Comparison of ENCODE assay signal across 9 mouse cellular contexts in genomic region chr5:125487375-125488115, GRCm38 (mm10). TPM values are rescaled to one million over a fixed set of nuclear protein-coding genes. Genes with fewer than 3 reads are reported as not detected.
DNase-seq lines count a peak whose midpoint lies in the region; ATAC-seq and TF ChIP-seq lines count a peak whose summit lies in the region.
"Had no signal": no experiment of that assay in that cellular context is flagged by ENCODE, and none has a peak within 500 bp of the region (broad histone marks: within the 10 kb centered on the region; RNA-seq: fewer than 3 reads in every experiment).

No protein-coding gene starts in this region.

- ATAC-seq in liver, embryonic 12.5 days, result no peak
- peak; percentile 46; the same call in 1 of the 2 replicates for ATAC-seq in embryonic facial prominence, embryonic 11.5 days (replicated peaks; ENCODE audit: insufficient number of reproducible peaks, low FRiP score, low TSS enrichment, low read depth)
- no peak; the same call in 1 of the 2 replicates for ATAC-seq in neural tube, embryonic 15.5 days (ENCODE audit: low FRiP score)
- no peak for ATAC-seq in activated CD4-positive, CD25-positive, alpha-beta regulatory T cell, adult 4 months
- no peak for ATAC-seq in heart, embryonic 11.5 days (replicated peaks; ENCODE audit: insufficient number of reproducible peaks, low FRiP score, low TSS enrichment)

- DNase-seq in liver, adult 2 months (ENCODE audit: extremely low read depth, low read depth, low spot score), result no peak
- DNase-seq in embryonic facial prominence, embryonic 11.5 days (ENCODE audit: low spot score), result no peak
- peak; percentile 85 to 91 for DNase-seq in kidney, adult 8-10 months
- no peak for DNase-seq in layer of hippocampus, adult 18-20 months (ENCODE audit: low spot score in 2 of 2)

- WGBS in liver, adult 2 months, result 91% methylated on average over 11 of the region's 11 CpGs
- WGBS in liver, embryonic 12.5 days (ENCODE audit: insufficient replicate concordance), result 76% methylated on average over 11 of the region's 11 CpGs
- WGBS in embryonic facial prominence, embryonic 11.5 days, result 68% methylated on average over 11 of the region's 11 CpGs
- 50% methylated on average over 11 of the region's 11 CpGs for WGBS in neural tube, embryonic 15.5 days
- 74% methylated on average over 11 of the region's 11 CpGs for WGBS in heart, embryonic 11.5 days (ENCODE audit: insufficient replicate concordance)

- peaks cover 42% of the 10 kb centered on the region for H3K36me3 ChIP-seq in liver, adult 2 months (ENCODE audit: control insufficient read depth, insufficient read depth, low read length)
- H3K36me3 ChIP-seq in liver, embryonic 12.5 days, result peaks cover 73% of the 10 kb centered on the region
- peaks cover 10% of the 10 kb centered on the region for H3K36me3 ChIP-seq in embryonic facial prominence, embryonic 11.5 days (replicated peaks; ENCODE audit: control insufficient read depth, insufficient read depth, low read depth, low read length)
- peaks cover 71% of the 10 kb centered on the region for H3K36me3 ChIP-seq in neural tube, embryonic 15.5 days
- H3K36me3 ChIP-seq in heart, embryonic 11.5 days (ENCODE audit: control insufficient read depth, insufficient read depth, low read length), result peaks cover 8% of the 10 kb centered on the region

- H3K27ac ChIP-seq in liver, adult 2 months (replicated peaks; ENCODE audit: insufficient read depth, low read depth, low read length), result peak overlapping the region; percentile 35; the same call in 1 of the 2 replicates
- H3K27ac ChIP-seq in liver, embryonic 12.5 days, result no peak overlapping the region
- H3K27ac ChIP-seq in embryonic facial prominence, embryonic 11.5 days (replicated peaks; ENCODE audit: low read depth, low read length), result no peak overlapping the region
- 0 out of 2 replicates have a peak overlapping the region, but pooled peaks have one; percentile 33 for H3K27ac ChIP-seq in neural tube, embryonic 15.5 days (replicated peaks)
- H3K27ac ChIP-seq in heart, embryonic 11.5 days (ENCODE audit: low read depth, low read length), result no peak overlapping the region
- H3K27ac ChIP-seq: limb, embryonic 15.5 days had no signal

- H3K4me3 ChIP-seq in liver, adult 2 months (ENCODE audit: insufficient read depth, low read depth, low read length), result no peak overlapping the region
- no peak overlapping the region for H3K4me3 ChIP-seq in liver, embryonic 12.5 days
- H3K4me3 ChIP-seq in embryonic facial prominence, embryonic 11.5 days (ENCODE audit: low read depth, low read length), result no peak overlapping the region
- H3K4me3 ChIP-seq in neural tube, embryonic 15.5 days (replicated peaks), result no peak overlapping the region
- no peak overlapping the region for H3K4me3 ChIP-seq in heart, embryonic 11.5 days (ENCODE audit: low read depth, low read length)
- H3K4me3 ChIP-seq: limb, embryonic 15.5 days had no signal

- no peak for TF ChIP-seq CTCF in liver, adult 2 months (IDR thresholded peaks at IDR 0.05; ENCODE audit: low read depth, low read length)

- peaks cover 36% of the 10 kb centered on the region for H3K4me1 ChIP-seq in liver, adult 2 months (ENCODE audit: control insufficient read depth, insufficient read depth, low read length)
- H3K4me1 ChIP-seq in liver, embryonic 12.5 days, result peaks cover 8% of the 10 kb centered on the region; the same call in 1 of the 2 replicates
- no peaks in the 10 kb centered on the region for H3K4me1 ChIP-seq in embryonic facial prominence, embryonic 11.5 days (ENCODE audit: control insufficient read depth, insufficient read depth, low read length)
- 0 out of 2 replicates have a peak, but pooled peaks cover 11% of the 10 kb centered on the region for H3K4me1 ChIP-seq in neural tube, embryonic 15.5 days
- no peaks in the 10 kb centered on the region for H3K4me1 ChIP-seq in heart, embryonic 11.5 days (ENCODE audit: control insufficient read depth, insufficient read depth, low read length)
- H3K4me1 ChIP-seq: limb, embryonic 15.5 days had no signal

- H3K9ac ChIP-seq in liver, adult 2 months (ENCODE audit: low read depth, low read length), result no peak overlapping the region
- no peak overlapping the region for H3K9ac ChIP-seq in liver, embryonic 12.5 days
- H3K9ac ChIP-seq in embryonic facial prominence, embryonic 11.5 days (replicated peaks; ENCODE audit: low read length), result no peak overlapping the region
- H3K9ac ChIP-seq in neural tube, embryonic 15.5 days (replicated peaks), result no peak overlapping the region
- no peak overlapping the region for H3K9ac ChIP-seq in heart, embryonic 11.5 days (ENCODE audit: low read depth, low read length)
- H3K9ac ChIP-seq: limb, embryonic 15.5 days had no signal

- H3K9me3 ChIP-seq in liver, embryonic 12.5 days (replicated peaks), result no peaks in the 10 kb centered on the region
- H3K9me3 ChIP-seq in embryonic facial prominence, embryonic 11.5 days (replicated peaks; ENCODE audit: control insufficient read depth, low read length), result no peaks in the 10 kb centered on the region
- H3K9me3 ChIP-seq in neural tube, embryonic 15.5 days (replicated peaks), result no peaks in the 10 kb centered on the region
- no peaks in the 10 kb centered on the region for H3K9me3 ChIP-seq in heart, embryonic 11.5 days (replicated peaks; ENCODE audit: control insufficient read depth, low read length)
- H3K9me3 ChIP-seq: limb, embryonic 15.5 days had no signal

- H3K4me2 ChIP-seq in liver, embryonic 12.5 days, result no peak overlapping the region
- no peak overlapping the region for H3K4me2 ChIP-seq in embryonic facial prominence, embryonic 11.5 days (ENCODE audit: low read depth, low read length)
- H3K4me2 ChIP-seq in neural tube, embryonic 15.5 days, result no peak overlapping the region
- H3K4me2 ChIP-seq in heart, embryonic 11.5 days, result no peak overlapping the region
- H3K4me2 ChIP-seq: limb, embryonic 15.5 days had no signal

- no peaks in the 10 kb centered on the region for H3K27me3 ChIP-seq in liver, adult 2 months (ENCODE audit: control insufficient read depth, insufficient read depth, low read length)
- no peaks in the 10 kb centered on the region for H3K27me3 ChIP-seq in liver, embryonic 12.5 days (replicated peaks)
- no peaks in the 10 kb centered on the region for H3K27me3 ChIP-seq in embryonic facial prominence, embryonic 11.5 days (ENCODE audit: control insufficient read depth, insufficient read depth, low read length)
- H3K27me3 ChIP-seq in neural tube, embryonic 15.5 days (replicated peaks), result no peaks in the 10 kb centered on the region
- H3K27me3 ChIP-seq in heart, embryonic 11.5 days (ENCODE audit: control insufficient read depth, insufficient read depth, low read length), result no peaks in the 10 kb centered on the region
- H3K27me3 ChIP-seq: limb, embryonic 15.5 days had no signal

- no peak for TF ChIP-seq POLR2A in liver, adult 2 months (IDR thresholded peaks at IDR 0.05; ENCODE audit: extremely low read depth, insufficient read depth, low read length)

- no peaks in the 10 kb centered on the region; the same call in 1 of the 2 replicates for H3K79me2 ChIP-seq in liver, adult 2 months (ENCODE audit: control insufficient read depth, insufficient read depth, low read length)

RNA-seq across cellular contexts. Expression of gene Aacs, which starts 11.9 kb away (rescaled TPM):
- 29.3 and 40.9 TPM in 2 replicates for total RNA-seq in liver, adult 2 months (2014; rRNA removed)
- 66.8 and 190 TPM in 2 replicates for polyA plus RNA-seq in liver, adult 2 months (2012; rRNA removed)
- 24.7 and 25.1 TPM in 2 replicates for polyA plus RNA-seq in liver, embryonic 12.5 days (2016; fragmentation: Nextera tagmentation; extraction: Ambion mirVana)
- polyA plus RNA-seq in embryonic facial prominence, embryonic 11.5 days (2014; fragmentation: Nextera tagmentation; extraction: Ambion mirVana), result 28.4 and 34.7 TPM in 2 replicates
- polyA plus RNA-seq in neural tube, embryonic 15.5 days (2015; fragmentation: Nextera tagmentation; extraction: Ambion mirVana), result 92.1 and 103 TPM in 2 replicates
- polyA plus RNA-seq in activated CD4-positive, CD25-positive, alpha-beta regulatory T cell, adult 4 months (2017; shearing (Covaris generic)), result 10 to 100 TPM; 18.0 to 36.4 TPM
- 10 to 100 TPM; 48.7 to 49.1 TPM for total RNA-seq in layer of hippocampus, adult 18-20 months (2021)
- polyA plus RNA-seq in heart, embryonic 11.5 days (2014; fragmentation: Nextera tagmentation; extraction: Ambion mirVana), result 14.2 and 15.5 TPM in 2 replicates

RNA-seq across cellular contexts. Expression of gene Tmem132b, which starts 44.0 kb away (rescaled TPM):
- total RNA-seq in liver, adult 2 months (2014; rRNA removed), result 0.07 TPM in 1 of 2 replicates, not detected in the other
- not detected in 2 replicates for polyA plus RNA-seq in liver, adult 2 months (2012; rRNA removed)
- 0.02 and 0.08 TPM in 2 replicates for polyA plus RNA-seq in liver, embryonic 12.5 days (2016; fragmentation: Nextera tagmentation; extraction: Ambion mirVana)
- polyA plus RNA-seq in embryonic facial prominence, embryonic 11.5 days (2014; fragmentation: Nextera tagmentation; extraction: Ambion mirVana), result 0.13 and 0.60 TPM in 2 replicates
- polyA plus RNA-seq in neural tube, embryonic 15.5 days (2015; fragmentation: Nextera tagmentation; extraction: Ambion mirVana), result 4.9 and 5.6 TPM in 2 replicates
- polyA plus RNA-seq in activated CD4-positive, CD25-positive, alpha-beta regulatory T cell, adult 4 months (2017; shearing (Covaris generic)), result not detected
- 100 to 1,000 TPM; 113 to 116 TPM for total RNA-seq in layer of hippocampus, adult 18-20 months (2021)
- 0.03 TPM in 2 replicates for polyA plus RNA-seq in heart, embryonic 11.5 days (2014; fragmentation: Nextera tagmentation; extraction: Ambion mirVana)

RNA-seq across cellular contexts. Expression of gene Bri3bp, which starts 46.2 kb away (rescaled TPM):
- 7.7 and 8.8 TPM in 2 replicates for total RNA-seq in liver, adult 2 months (2014; rRNA removed)
- polyA plus RNA-seq in liver, adult 2 months (2012; rRNA removed), result 18.3 and 23.0 TPM in 2 replicates
- 44.0 and 44.1 TPM in 2 replicates for polyA plus RNA-seq in liver, embryonic 12.5 days (2016; fragmentation: Nextera tagmentation; extraction: Ambion mirVana)
- polyA plus RNA-seq in embryonic facial prominence, embryonic 11.5 days (2014; fragmentation: Nextera tagmentation; extraction: Ambion mirVana), result 26.3 and 29.2 TPM in 2 replicates
- 37.3 and 40.6 TPM in 2 replicates for polyA plus RNA-seq in neural tube, embryonic 15.5 days (2015; fragmentation: Nextera tagmentation; extraction: Ambion mirVana)
- polyA plus RNA-seq in activated CD4-positive, CD25-positive, alpha-beta regulatory T cell, adult 4 months (2017; shearing (Covaris generic)), result 10 to 100 TPM; 13.7 to 14.3 TPM
- 100 to 1,000 TPM in 1 of 2 experiments, 10 to 100 TPM in 1; 92.7 to 107 TPM for total RNA-seq in layer of hippocampus, adult 18-20 months (2021)
- 30.8 and 32.7 TPM in 2 replicates for polyA plus RNA-seq in heart, embryonic 11.5 days (2014; fragmentation: Nextera tagmentation; extraction: Ambion mirVana)

RNA-seq across cellular contexts. Expression of gene Dhx37, which starts 53.6 kb away (rescaled TPM):
- total RNA-seq in liver, adult 2 months (2014; rRNA removed), result 3.8 and 5.6 TPM in 2 replicates
- 12.0 and 14.0 TPM in 2 replicates for polyA plus RNA-seq in liver, adult 2 months (2012; rRNA removed)
- polyA plus RNA-seq in liver, embryonic 12.5 days (2016; fragmentation: Nextera tagmentation; extraction: Ambion mirVana), result 11.3 and 11.4 TPM in 2 replicates
- polyA plus RNA-seq in embryonic facial prominence, embryonic 11.5 days (2014; fragmentation: Nextera tagmentation; extraction: Ambion mirVana), result 7.2 and 9.0 TPM in 2 replicates
- 9.9 and 10.9 TPM in 2 replicates for polyA plus RNA-seq in neural tube, embryonic 15.5 days (2015; fragmentation: Nextera tagmentation; extraction: Ambion mirVana)
- polyA plus RNA-seq in activated CD4-positive, CD25-positive, alpha-beta regulatory T cell, adult 4 months (2017; shearing (Covaris generic)), result 10 to 100 TPM in 1 of 2 experiments, 1 to 10 TPM in 1; 6.1 to 13.8 TPM
- 10 to 100 TPM; 15.0 to 15.4 TPM for total RNA-seq in layer of hippocampus, adult 18-20 months (2021)
- polyA plus RNA-seq in heart, embryonic 11.5 days (2014; fragmentation: Nextera tagmentation; extraction: Ambion mirVana), result 9.9 and 10.6 TPM in 2 replicates

Comparison
In these comparisons a context has a peak if more than half of its experiments do, and no peak if none do; other contexts are left out.
1. H3K27ac ChIP-seq: peak in liver, adult 2 months (single experiment) and neural tube, embryonic 15.5 days (single experiment); none in liver, embryonic 12.5 days (single experiment), embryonic facial prominence, embryonic 11.5 days (single experiment) and heart, embryonic 11.5 days (single experiment).
2. DNase-seq: peak in kidney, adult 8-10 months (2 of 2); none in liver, adult 2 months (single experiment), embryonic facial prominence, embryonic 11.5 days (single experiment) and layer of hippocampus, adult 18-20 months (0 of 2).